Mouse (Mus musculus) heart, postnatal 0 days (tissue): ENCODE results near the gene Itpr2.
A peak's percentile ranks its signal among the peaks of the same experiment; 100 is the strongest.

ENCODE experiments used
- CTCF ChIP-seq: IDR thresholded peaks from 2 replicates; pipeline ENCODE4 v1.5.1; 2016; ENCODE audit warnings: antibody characterized with exemption, control low read depth, low read depth
- EP300 ChIP-seq: IDR thresholded peaks from 2 replicates; pipeline ENCODE4 v1.6.1; 2016; ENCODE audit warnings: antibody characterized with exemption, low read depth

DNA sequence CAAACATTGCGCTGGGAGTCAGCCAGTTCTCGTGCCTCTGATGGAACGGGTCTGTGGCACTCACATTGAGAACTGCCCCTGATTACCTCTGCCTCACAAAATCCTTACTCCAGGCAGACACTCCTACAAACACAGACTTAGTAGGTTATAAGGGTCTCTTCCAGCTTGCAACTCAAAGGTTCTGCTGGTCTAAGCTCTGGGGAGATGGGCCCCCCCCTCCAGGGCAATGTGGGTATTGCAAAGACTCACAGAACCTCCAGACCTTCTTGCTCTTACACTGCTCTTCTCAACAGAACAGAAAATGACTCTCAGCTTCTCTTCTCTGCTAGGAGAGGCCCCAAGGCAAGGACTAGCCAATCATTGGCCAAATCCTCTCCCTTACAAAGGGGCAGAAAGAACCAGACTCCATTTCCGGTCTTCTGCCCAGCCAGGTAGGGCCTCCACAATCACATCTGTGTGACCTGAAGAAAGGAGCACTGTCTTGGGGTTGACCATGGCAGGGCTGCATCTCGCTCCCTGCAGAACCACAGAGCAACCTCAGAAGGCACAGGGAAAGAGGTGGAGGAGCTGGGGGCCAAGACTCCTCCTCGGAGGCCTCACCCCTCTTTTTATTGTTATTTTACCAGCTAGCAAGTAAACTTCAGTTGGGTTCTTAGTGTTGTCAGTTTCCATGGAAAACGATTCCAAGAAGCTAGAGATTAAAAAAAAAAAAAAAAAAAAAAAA is 244.9 kb downstream of the Itpr2 start:
- TF ChIP-seq CTCF = peak; percentile 21; the same call in 1 of the 2 replicates
- no peak for TF ChIP-seq EP300
